Mouse (Mus musculus): ENCODE data around the gene Sepsecs.

Sepsecs gene

DNA sequence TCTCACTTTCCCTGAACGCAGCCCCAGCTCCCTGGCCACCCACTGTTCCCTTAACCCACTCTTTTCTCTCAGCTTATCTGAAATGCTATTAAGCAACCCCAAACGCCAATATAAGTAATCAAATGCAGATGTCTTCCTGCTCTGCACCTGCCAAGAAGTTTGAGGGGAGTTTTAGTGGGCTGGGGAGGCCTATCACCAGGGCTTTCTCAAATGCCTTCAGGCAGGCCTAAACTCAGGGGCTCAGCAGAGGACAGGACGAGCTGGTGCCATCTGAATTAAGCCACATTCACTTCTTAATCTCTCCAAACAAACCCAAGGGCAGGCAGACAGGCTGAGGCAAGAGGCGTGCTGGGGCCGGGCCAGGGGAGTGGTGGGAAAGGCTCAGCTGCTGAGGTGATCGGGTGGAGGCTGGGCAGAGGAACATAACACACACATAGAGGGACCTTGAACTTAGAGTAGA, 64.9 kb downstream of the Sepsecs start:
- H3K27me3 ChIP-seq (ENCODE audit: control insufficient read depth, insufficient read depth, low read length, poor library complexity, severe bottlenecking): no peaks in the 10 kb centered on the region
- no peak for DNase-seq (ENCODE audit: low read depth, low spot score)
- H3K36me3 ChIP-seq (ENCODE audit: control insufficient read depth, insufficient read depth, low read length, poor library complexity, severe bottlenecking): no peaks in the 10 kb centered on the region

DNA sequence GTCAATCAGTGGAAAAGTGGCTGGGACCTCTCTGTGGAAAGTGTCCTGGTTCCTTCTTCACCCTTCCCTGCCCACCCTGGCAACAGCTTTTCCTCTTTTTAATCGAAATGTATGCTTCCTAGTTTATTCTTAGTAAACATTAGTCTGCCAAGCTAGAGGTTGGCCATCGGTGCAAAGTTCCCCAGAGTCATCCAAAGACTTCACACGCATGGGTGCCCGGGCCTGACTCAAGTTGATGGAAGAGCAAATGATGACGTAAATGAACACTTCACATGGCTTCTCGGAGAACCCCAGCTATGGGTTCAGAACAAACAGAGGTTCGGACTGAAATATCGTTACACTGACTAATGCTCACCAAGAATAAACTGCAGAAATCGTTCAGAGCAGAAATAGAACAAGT, 78.9 kb downstream of the Sepsecs start:
- no peaks in the 10 kb centered on the region for H3K36me3 ChIP-seq (ENCODE audit: control insufficient read depth, insufficient read depth, low read length, poor library complexity, severe bottlenecking)
- no peaks in the 10 kb centered on the region for H3K27me3 ChIP-seq (ENCODE audit: control insufficient read depth, insufficient read depth, low read length, poor library complexity, severe bottlenecking)
- DNase-seq (ENCODE audit: low read depth, low spot score): no peak

Data from splenic B cell, adult 2 months (primary cell).